Mouse (Mus musculus) brain, embryonic 14.5 days (tissue): Measurements from ENCODE around the gene Grip1. TPM values are rescaled to one million over a fixed set of nuclear protein-coding genes. Genes with fewer than 3 reads are reported as not detected.
A peak's percentile ranks its signal among the peaks of the same experiment; 100 is the strongest.

Experiments
- DNase-seq: peaks from one replicate; pipeline ENCODE4 v3.0.0-alpha.2; 2011; ENCODE audit warnings: low read depth
- CTCF ChIP-seq: fragments of 200-500 bp; IDR thresholded peaks from 2 replicates; pipeline ENCODE4 v1.5.1; 2012; ENCODE audit warnings: inconsistent platforms, mild to moderate bottlenecking, moderate library complexity, borderline replicate concordance; ENCODE audit not compliant: insufficient read depth, insufficient read length; ENCODE audit errors: extremely low read depth
- POLR2A ChIP-seq: fragments of 200-500 bp; IDR thresholded peaks from 2 replicates; pipeline ENCODE4 v1.6.1; 2012; ENCODE audit warnings: mild to moderate bottlenecking, inconsistent platforms, borderline replicate concordance; ENCODE audit not compliant: poor library complexity, insufficient read depth, insufficient read length, severe bottlenecking; ENCODE audit errors: extremely low read depth
- polyA plus RNA-seq: library from polyadenylated mRNA; depleted of rRNA; stranded (reverse); fragments of >200 nt; gene quantifications from 2 replicates; pipeline ENCODE4 v1.2.3, GENCODE M21; 2012

The Grip1 gene
- polyA plus RNA-seq, 1 experiment, result 20.2 TPM

- no peak for DNase-seq
- no peak for TF ChIP-seq POLR2A
- no peak for TF ChIP-seq CTCF
Observed at GRCm38 (mm10) chr10:119608998-119609397, 155.4 kb downstream of the Grip1 start.

DNA sequence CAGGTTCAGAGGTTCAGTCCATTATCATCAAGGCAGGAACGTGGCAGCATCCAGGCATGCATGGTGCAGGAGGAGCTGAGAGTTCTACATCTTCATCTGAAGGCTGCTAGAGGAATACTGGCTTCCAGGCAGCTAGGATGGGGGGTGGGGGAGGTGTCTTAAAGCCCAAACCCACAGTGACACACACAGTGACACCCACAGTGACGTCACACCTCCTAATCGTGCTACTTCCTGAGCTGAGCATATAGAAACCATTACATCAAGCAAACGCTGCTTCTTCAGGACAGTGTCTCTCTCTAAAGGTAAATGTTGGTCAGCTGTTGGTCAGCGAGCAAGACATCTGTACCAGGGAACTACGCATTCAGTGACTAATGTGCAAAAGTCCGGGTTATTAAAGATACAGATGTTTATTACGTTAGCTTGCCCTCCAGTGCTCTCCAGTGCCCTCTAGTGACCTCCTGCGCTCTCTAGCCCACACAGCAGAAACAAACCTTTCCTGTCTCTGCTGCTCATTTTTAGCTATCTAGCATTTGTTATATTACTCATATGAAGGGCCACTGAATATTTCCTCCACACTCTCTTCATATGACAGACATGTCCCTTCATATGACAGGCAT, 156.8 kb downstream of the Grip1 start:
- DNase-seq, result peak; percentile 29
- TF ChIP-seq CTCF (peak; percentile 59; the same call in 1 of the 2 replicates), POLR2A (no peak)

GRCm38 (mm10) chr10:119612034-119612433, 158.4 kb downstream of the Grip1 start:
- no peak for DNase-seq
- TF ChIP-seq POLR2A, result no peak
- TF ChIP-seq CTCF, result no peak

GRCm38 (mm10) chr10:119614726-119615125, 161.1 kb downstream of the Grip1 start:
- DNase-seq, result peak; percentile 31
- TF ChIP-seq CTCF (no peak), POLR2A (no peak)

- DNase-seq, result peak; percentile 92
- TF ChIP-seq CTCF (no peak), POLR2A (no peak)
Observed at GRCm38 (mm10) chr10:119615240-119615885, 161.7 kb downstream of the Grip1 start.

DNA sequence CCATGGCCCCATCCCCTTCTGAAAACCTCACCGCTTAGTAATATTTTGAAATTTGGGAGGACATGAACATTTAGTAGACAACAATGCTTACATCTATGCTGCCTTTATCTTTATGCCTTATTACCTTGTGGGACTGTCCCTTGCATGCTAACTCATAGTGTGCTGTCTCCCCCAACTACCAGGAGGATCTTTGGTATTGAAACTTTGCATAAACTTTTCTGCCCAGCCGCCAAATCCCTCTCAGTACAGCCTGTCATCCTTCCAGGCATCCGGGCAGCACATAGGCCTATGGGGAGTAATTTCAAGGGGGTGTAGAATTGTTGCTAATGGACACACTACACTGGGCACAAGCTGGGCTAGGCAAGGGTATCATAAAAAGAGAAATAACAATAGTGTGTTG, 162.4 kb downstream of the Grip1 start:
- no peak for DNase-seq
- TF ChIP-seq POLR2A (no peak), CTCF (no peak)

DNA sequence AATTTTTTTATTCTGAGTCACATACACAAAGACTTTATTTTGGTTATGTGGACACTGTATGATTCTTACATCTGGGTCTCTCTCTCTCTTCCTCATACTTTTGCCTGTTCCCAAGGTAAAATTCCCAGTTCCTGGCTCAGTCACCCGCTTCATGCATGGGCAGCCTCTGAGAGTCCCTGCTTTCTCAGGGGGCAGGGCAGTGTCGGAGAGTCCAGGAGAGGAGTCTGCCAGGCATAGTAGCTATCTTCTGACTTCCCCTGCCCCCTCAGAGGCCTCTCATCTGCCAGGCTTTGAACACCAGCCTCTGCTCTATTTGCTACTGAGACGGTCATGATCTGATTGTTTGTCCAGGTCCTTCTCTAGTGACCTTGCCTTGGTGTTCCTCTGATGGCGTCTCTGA, 175.0 kb downstream of the Grip1 start:
- TF ChIP-seq CTCF (no peak), POLR2A (no peak)
- DNase-seq, result no peak

GRCm38 (mm10) chr10:119630401-119630800, 176.8 kb downstream of the Grip1 start:
- TF ChIP-seq POLR2A (no peak), CTCF (no peak)

DNA sequence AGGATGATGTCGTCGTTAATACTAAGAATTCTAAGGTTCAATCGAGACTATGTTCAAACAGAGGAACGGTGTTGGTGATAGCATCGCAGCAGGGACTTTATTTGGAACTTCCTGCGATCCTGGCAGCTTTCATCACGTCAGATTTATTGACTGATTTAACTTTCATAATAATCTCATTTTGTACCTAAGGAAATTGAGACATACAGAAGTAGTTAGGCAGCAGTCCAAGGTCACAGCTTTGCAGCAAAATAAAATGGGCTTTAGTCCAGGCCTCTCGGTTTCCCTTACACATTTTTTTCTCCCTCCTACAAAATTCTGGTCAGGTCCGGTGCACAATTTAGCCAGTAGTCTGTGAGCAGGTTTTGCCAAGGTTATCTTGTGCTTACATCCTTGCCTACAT, 178.3 kb downstream of the Grip1 start:
- no peak for DNase-seq
- TF ChIP-seq CTCF (no peak), POLR2A (no peak)

More at GRCm38 (mm10) chr10:119630401-119630800, 176.8 kb downstream of the Grip1 start:
- no peak for DNase-seq

- no peak for DNase-seq
- TF ChIP-seq POLR2A (no peak), CTCF (no peak)
Observed at GRCm38 (mm10) chr10:119634544-119634943, 180.9 kb downstream of the Grip1 start.

DNA sequence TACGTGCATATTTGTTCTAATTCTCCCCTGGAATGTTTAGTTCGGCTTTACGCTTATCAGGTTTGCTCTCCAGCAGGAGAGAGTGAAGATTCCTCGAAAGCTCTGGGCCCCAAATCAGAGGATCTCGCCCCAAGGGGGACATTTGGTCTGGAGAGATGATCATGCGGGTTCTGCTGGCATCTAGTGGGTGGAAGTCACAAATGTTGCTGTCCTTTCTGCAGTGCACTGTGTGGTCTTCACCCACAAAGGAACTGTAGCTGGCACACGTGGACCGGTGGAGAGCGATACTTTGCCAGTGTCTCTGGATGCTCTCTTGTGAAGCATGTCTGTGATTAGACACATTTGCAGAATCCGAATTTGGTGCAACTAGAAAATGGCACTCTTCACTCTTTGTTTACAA, 186.9 kb downstream of the Grip1 start:
- DNase-seq, result peak; percentile 42
- TF ChIP-seq CTCF, result peak; percentile 43; the same call in 1 of the 2 replicates
- no peak for TF ChIP-seq POLR2A

DNA sequence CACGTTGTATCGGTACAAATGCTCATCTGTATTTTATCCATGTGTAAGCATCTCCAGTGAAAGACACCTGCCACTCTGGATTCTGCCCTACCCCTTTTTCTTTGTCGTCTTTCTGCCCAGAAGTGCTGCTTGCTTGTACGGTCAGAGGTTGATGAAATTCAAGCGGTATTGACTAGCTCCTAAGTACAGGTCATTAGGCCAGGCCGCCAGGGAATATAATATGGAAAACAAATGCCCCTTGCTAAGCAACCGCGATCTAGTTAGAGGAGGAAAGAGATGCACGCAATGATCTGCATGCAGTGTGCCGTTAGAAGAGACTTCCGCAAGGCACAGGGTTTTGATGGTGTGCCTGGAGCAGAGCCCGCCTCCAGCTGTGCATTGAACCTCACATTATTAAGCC, 187.4 kb downstream of the Grip1 start:
- peak; percentile 35 for DNase-seq

GRCm38 (mm10) chr10:119644289-119644688, 190.7 kb downstream of the Grip1 start:
- no peak for DNase-seq
- TF ChIP-seq CTCF, result no peak
- no peak for TF ChIP-seq POLR2A

More for the DNA sequence above, 187.4 kb downstream of the Grip1 start:
- TF ChIP-seq CTCF (no peak), POLR2A (no peak)
